Mouse (Mus musculus) embryonic facial prominence, embryonic 14.5 days (tissue): ENCODE results near the gene Zfp507. TPM values are rescaled to one million over a fixed set of nuclear protein-coding genes. Genes with fewer than 3 reads are reported as not detected.

Experiments used
- ATAC-seq: fragments of 200-750 bp; cut with Nextera tagmentation; 2 replicates; pipeline ENCODE4 v1.8.0; 2017; ENCODE audit warnings: low read depth, moderate number of reproducible peaks, moderate TSS enrichment
- DNase-seq: peaks from one replicate; pipeline ENCODE4 v3.0.0-alpha.2; 2015; ENCODE audit warnings: low spot score
- H3K27ac ChIP-seq: fragments of 300-500 bp; sonication (generic); replicated peaks from 2 replicates; pipeline ENCODE4 v1.5.1; 2014; ENCODE audit warnings: low read depth, mild to moderate bottlenecking, low read length, moderate library complexity
- H3K27me3 ChIP-seq: fragments of 300-500 bp; sonication (generic); replicated peaks from 2 replicates; pipeline ENCODE4 v1.6.1; 2014; ENCODE audit warnings: low read length; ENCODE audit not compliant: control insufficient read depth, insufficient read depth
- H3K36me3 ChIP-seq: fragments of 300-500 bp; sonication (generic); 2 replicates; pipeline ENCODE4 v1.6.1; 2014; ENCODE audit warnings: low read length, mixed read lengths; ENCODE audit not compliant: control insufficient read depth, insufficient read depth
- H3K4me1 ChIP-seq: fragments of 300-500 bp; sonication (generic); 2 replicates; pipeline ENCODE4 v1.6.1; 2014; ENCODE audit warnings: antibody characterized with exemption, low read length; ENCODE audit not compliant: control insufficient read depth, insufficient read depth
- H3K4me2 ChIP-seq: fragments of 300-500 bp; sonication (generic); 2 replicates; pipeline ENCODE4 v1.6.1; 2014; ENCODE audit warnings: low read depth, mild to moderate bottlenecking, low read length, moderate library complexity, mixed read lengths
- H3K4me3 ChIP-seq: fragments of 300-500 bp; sonication (generic); 2 replicates; pipeline ENCODE4 v1.5.1; 2014; ENCODE audit warnings: low read depth, mild to moderate bottlenecking, low read length
- H3K9ac ChIP-seq: fragments of 300-500 bp; sonication (generic); 2 replicates; pipeline ENCODE4 v1.6.1; 2014; ENCODE audit warnings: low read depth, mild to moderate bottlenecking, low read length, moderate library complexity, mixed read lengths
- H3K9me3 ChIP-seq: fragments of 300-500 bp; sonication (generic); 2 replicates; pipeline ENCODE4 v1.6.1; 2016; ENCODE audit warnings: low read length; ENCODE audit not compliant: control insufficient read depth
- WGBS: fragments of 180-500 bp; shearing (Covaris S2); extraction: QIAGEN DNeasy Blood & Tissue Kit; methylation state at CpG from one replicate; pipeline ENCODE4 v1.1.7; 2014; 5-methylcytosine and 5-hydroxymethylcytosine counted together
- polyA plus RNA-seq: library from polyadenylated mRNA; unstranded; fragments of >200 nt; fragmentation: Nextera tagmentation; extraction: Ambion mirVana; gene quantifications from 2 replicates; pipeline ENCODE4 v1.2.1, GENCODE M21; 2014

The Zfp507 gene
- polyA plus RNA-seq, 1 experiment from 2014 or later, result 17.8 TPM

- Histone ChIP-seq H3K27ac (no peak overlapping the region), H3K9ac (no peak overlapping the region), H3K4me2 (no peak overlapping the region), H3K4me1 (no peaks in the 10 kb centered on the region), H3K4me3 (no peak overlapping the region), H3K36me3 (peaks cover 33% of the 10 kb centered on the region), H3K27me3 (no peaks in the 10 kb centered on the region), H3K9me3 (no peaks in the 10 kb centered on the region)
- WGBS, result 77% methylated on average over 7 of the region's 7 CpGs
- DNase-seq, result no peak
- ATAC-seq, result no peak
These were observed 32.7 kb downstream of the Zfp507 start for GRCm38 (mm10) chr7:35770122-35770521.

GRCm38 (mm10) chr7:35764461-35764860 lies 38.3 kb downstream of the Zfp507 start:
- H3K36me3 ChIP-seq, result no peaks in the 10 kb centered on the region
- WGBS, result 88% methylated on average over 11 of the region's 11 CpGs

GRCm38 (mm10) chr7:35761801-35762200 lies 41.0 kb downstream of the Zfp507 start:
- Histone ChIP-seq H3K9ac (no peak overlapping the region), H3K4me3 (no peak overlapping the region), H3K36me3 (no peaks in the 10 kb centered on the region), H3K27ac (no peak overlapping the region), H3K4me2 (no peak overlapping the region), H3K27me3 (no peaks in the 10 kb centered on the region), H3K4me1 (no peaks in the 10 kb centered on the region), H3K9me3 (no peaks in the 10 kb centered on the region)
- 69% methylated on average over 5 of the region's 5 CpGs for WGBS
- no peak for DNase-seq
- ATAC-seq, result no peak

More at GRCm38 (mm10) chr7:35764461-35764860, 38.3 kb downstream of the Zfp507 start:
- Histone ChIP-seq H3K9ac (no peak overlapping the region), H3K4me2 (no peak overlapping the region), H3K4me1 (no peaks in the 10 kb centered on the region), H3K4me3 (no peak overlapping the region), H3K27ac (no peak overlapping the region), H3K27me3 (no peaks in the 10 kb centered on the region), H3K9me3 (no peaks in the 10 kb centered on the region)
- no peak for ATAC-seq
- DNase-seq, result no peak

GRCm38 (mm10) chr7:35759602-35760001 lies 43.2 kb downstream of the Zfp507 start:
- no peak for DNase-seq
- WGBS, result 14% methylated on average over 2 of the region's 2 CpGs

GRCm38 (mm10) chr7:35756510-35757440 lies 46.0 kb downstream of the Zfp507 start:
- no peak overlapping the region for H3K4me3 ChIP-seq
- no peak overlapping the region for H3K27ac ChIP-seq
- no peak overlapping the region for H3K9ac ChIP-seq
- peaks cover under 1% of the 10 kb centered on the region; the same call in 1 of the 2 replicates for H3K36me3 ChIP-seq
- H3K4me2 ChIP-seq, result no peak overlapping the region
- ATAC-seq, result no peak
- H3K27me3 ChIP-seq, result no peaks in the 10 kb centered on the region
- H3K9me3 ChIP-seq, result no peaks in the 10 kb centered on the region
- peaks cover 9% of the 10 kb centered on the region; the same call in 1 of the 2 replicates for H3K4me1 ChIP-seq
- WGBS, result 44% methylated on average over 14 of the region's 14 CpGs
- no peak for DNase-seq

More at GRCm38 (mm10) chr7:35759602-35760001, 43.2 kb downstream of the Zfp507 start:
- Histone ChIP-seq H3K27ac (no peak overlapping the region), H3K4me1 (peaks cover 3% of the 10 kb centered on the region; the same call in 1 of the 2 replicates), H3K9ac (no peak overlapping the region), H3K9me3 (no peaks in the 10 kb centered on the region), H3K4me3 (no peak overlapping the region), H3K4me2 (no peak overlapping the region), H3K36me3 (no peaks in the 10 kb centered on the region), H3K27me3 (no peaks in the 10 kb centered on the region)
- ATAC-seq, result no peak

- H3K9me3 ChIP-seq, result no peaks in the 10 kb centered on the region
- peak overlapping the region; percentile 96 for H3K4me2 ChIP-seq
- 66% methylated on average over 4 of the region's 4 CpGs for WGBS
- H3K36me3 ChIP-seq, result peaks cover 16% of the 10 kb centered on the region
- ATAC-seq (no peak), DNase-seq (no peak)
- peak overlapping the region; percentile 78 for H3K9ac ChIP-seq
- peaks cover 9% of the 10 kb centered on the region; the same call in 1 of the 2 replicates for H3K4me1 ChIP-seq
- peak overlapping the region; percentile 75 for H3K27ac ChIP-seq
- peak overlapping the region; percentile 96 for H3K4me3 ChIP-seq
- H3K27me3 ChIP-seq, result no peaks in the 10 kb centered on the region
These were observed 48.0 kb downstream of the Zfp507 start for GRCm38 (mm10) chr7:35754886-35755168.

GRCm38 (mm10) chr7:35754033-35754885 lies 48.5 kb downstream of the Zfp507 start, which contains the start of gene Dpy19l3:
Gene Dpy19l3, minus strand, starts transcription at chr7:35754454.
- 1% methylated on average over 13 of the region's 70 CpGs for WGBS
- Histone ChIP-seq H3K4me2 (peak within 1 kb of the TSS; percentile 96), H3K36me3 (peaks cover 21% of the 10 kb centered on the region), H3K27me3 (no peaks in the 10 kb centered on the region), H3K27ac (peak within 1 kb of the TSS; percentile 75), H3K4me1 (peaks cover 9% of the 10 kb centered on the region; the same call in 1 of the 2 replicates), H3K9ac (peak within 1 kb of the TSS; percentile 78), H3K4me3 (peak within 1 kb of the TSS; percentile 96), H3K9me3 (no peaks in the 10 kb centered on the region)
- ATAC-seq, result peak; percentile 98
- peak; percentile 88 for DNase-seq

- WGBS, result 1% methylated on average over 15 of the region's 15 CpGs
- peak overlapping the region; percentile 96 for H3K4me3 ChIP-seq
- DNase-seq (peak; percentile 61), ATAC-seq (no peak)
- peak overlapping the region; percentile 78 for H3K9ac ChIP-seq
- H3K27me3 ChIP-seq, result no peaks in the 10 kb centered on the region
- peaks cover 9% of the 10 kb centered on the region; the same call in 1 of the 2 replicates for H3K4me1 ChIP-seq
- 0 out of 2 replicates have a peak overlapping the region, but pooled peaks have one; percentile 44 for H3K27ac ChIP-seq
- no peaks in the 10 kb centered on the region for H3K9me3 ChIP-seq
- H3K4me2 ChIP-seq, result peak overlapping the region; percentile 96
- H3K36me3 ChIP-seq, result peaks cover 29% of the 10 kb centered on the region
These were observed 49.3 kb downstream of the Zfp507 start for GRCm38 (mm10) chr7:35753319-35754032.
